Mouse (Mus musculus) adrenal gland (tissue): Measurements from ENCODE around the gene Olfr1048.
"Not testable (repeated sequence)": the region's sequence is repeated elsewhere in the genome, so short reads cannot be mapped to it uniquely, and the experiment has no call there.

Source experiments
- intact Hi-C: fragments of 180-260 bp; cut with DNase I; formaldehyde crosslinking; loops from one replicate; pipeline ENCODE4 v1.15.1; 2025
- long read RNA-seq, 2 experiments: library from polyadenylated mRNA; unstranded; transcript quantifications; one replicate each; pipeline ENCODE4 v2.0.0; 2020; ENCODE audit warnings: borderline replicate concordance in 1 of 2; ENCODE audit not compliant: insufficient replicate concordance in 1 of 2

Olfr1048 gene
- long read RNA-seq, experiment 1: 0 reads
- long read RNA-seq, experiment 2: 0 reads

DNA sequence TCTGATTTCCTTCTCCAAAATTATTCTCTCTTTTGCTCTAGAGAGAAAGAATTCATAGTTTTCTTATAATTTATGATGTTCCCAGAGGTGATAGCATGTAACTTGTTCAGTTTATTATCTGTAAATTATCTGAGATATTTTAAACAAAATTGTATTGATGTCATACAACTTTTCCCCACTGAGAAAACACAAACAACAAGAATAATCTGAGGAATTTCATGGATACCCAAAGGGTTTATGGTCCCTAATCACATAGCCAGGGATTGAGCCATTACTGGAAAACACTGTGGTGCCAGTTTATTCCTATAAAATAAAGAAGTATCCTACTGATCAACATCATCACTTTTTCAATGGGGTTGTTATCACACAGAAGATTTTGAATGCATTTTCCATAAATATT is at the start of gene Olfr1048:
Olfr1048 (minus strand) TSS at position 101 of the 400 bp plus-strand sequence.
- intact Hi-C loops: no loop called here

DNA sequence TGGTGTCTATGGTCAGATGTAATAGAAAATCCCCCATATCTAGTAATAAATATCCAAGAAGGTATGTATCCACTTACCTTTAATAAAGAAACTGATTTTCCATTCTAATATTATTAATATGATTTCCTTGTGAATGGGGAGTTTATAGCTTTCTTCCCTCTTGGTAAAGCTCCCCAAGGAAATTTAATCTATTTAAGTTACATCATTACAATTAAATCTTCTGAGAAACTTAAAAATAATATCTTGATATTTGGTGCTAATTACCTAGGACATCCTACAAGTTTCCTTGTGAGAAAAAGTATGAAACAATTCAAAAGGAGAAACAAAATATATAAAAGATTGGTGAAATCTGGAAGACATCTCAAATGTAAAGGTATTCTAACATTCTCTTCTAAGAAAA is 38.9 kb upstream of the Olfr1048 start, which contains the start of gene Olfr1051:
Olfr1051 (minus strand) TSS at position 101 of the 400 bp plus-strand sequence.
- intact Hi-C loops: not testable (repeated sequence)

DNA sequence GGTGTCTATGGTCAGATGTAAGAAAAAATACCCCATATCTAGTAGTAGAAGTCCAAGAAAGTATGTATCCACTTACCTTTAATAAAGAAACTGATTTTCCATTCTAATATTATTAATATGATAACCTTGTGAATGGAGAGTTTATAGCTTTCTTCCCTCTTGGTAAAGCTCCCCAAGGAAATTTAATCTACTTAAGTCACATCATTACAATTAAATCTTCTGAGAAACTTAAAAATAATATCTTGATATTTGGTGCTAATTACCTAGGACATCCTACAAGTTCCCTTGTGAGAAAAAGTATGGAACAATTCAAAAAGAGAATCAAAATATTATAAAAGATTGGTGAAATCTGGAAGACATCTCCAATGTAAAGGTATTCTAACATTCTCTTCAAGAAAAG is 18.1 kb upstream of the Olfr1048 start, which contains the start of gene Olfr1049:
Olfr1049 (minus strand) TSS at position 101 of the 400 bp plus-strand sequence.
- intact Hi-C loops: not testable (repeated sequence)

DNA sequence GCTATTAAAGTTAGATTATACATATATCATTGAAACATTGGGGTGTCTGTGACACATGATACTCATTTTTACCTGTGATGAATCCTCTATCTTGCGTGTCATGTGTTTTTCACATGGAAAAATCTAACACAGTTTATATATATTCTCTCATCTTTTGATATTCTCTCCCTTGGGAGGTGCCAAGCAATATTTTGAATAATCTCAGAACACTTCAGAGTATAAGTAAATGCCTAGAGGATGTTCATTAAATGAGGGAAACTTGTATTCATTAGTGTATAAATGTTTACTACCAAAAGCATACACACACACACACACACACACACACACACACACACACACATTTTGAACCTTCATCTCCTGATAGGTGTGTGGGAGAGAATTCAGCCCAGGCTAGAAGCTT is 8.8 kb downstream of the Olfr1048 start, which contains the start of gene Olfr1047:
Olfr1047 (minus strand) TSS at position 101 of the 400 bp plus-strand sequence.
- intact Hi-C loops: no loop called here

DNA sequence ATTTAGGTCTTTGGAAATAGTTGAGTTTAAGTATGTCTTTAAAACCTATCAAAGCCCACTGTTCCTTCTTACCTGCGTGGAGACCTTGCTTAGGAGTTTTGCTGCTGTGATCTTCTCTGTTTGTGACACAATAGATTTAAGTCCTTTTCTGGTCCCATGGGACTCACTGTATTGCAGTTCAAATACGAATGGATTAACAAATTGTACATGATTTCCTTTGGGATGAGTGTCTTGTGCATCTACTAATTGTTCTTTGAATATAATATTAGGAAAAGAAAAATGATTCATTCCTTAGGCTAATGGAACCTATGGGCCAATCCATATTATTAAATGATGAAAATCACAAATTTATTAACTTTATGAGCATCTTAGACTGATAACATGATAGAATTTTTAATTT is 20.9 kb downstream of the Olfr1048 start, which contains the start of gene Olfr1046:
Olfr1046 (minus strand) TSS at position 101 of the 400 bp plus-strand sequence.
- intact Hi-C loops: no loop called here

DNA sequence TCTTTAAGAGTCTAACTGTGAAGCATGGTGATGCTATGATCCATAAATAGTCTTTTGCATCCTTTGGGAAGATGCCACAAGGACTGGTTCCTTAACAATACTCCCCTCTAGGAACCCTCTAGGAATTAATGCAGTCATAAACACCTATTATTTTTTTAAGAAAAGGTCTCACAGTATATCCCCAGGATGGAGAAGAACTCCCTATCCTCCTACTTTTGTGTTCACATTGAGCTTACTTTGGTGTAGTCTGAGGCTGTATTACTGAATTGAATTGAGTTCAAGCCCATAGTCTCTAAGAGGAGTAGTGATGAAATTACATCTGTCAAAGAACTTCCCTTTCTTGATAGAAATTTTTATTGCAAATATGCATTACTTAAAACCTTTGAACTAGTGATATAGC is 37.2 kb downstream of the Olfr1048 start, which contains the start of gene Olfr1045:
Olfr1045 (minus strand) TSS at position 101 of the 400 bp plus-strand sequence.
- intact Hi-C loops: no loop called here

DNA sequence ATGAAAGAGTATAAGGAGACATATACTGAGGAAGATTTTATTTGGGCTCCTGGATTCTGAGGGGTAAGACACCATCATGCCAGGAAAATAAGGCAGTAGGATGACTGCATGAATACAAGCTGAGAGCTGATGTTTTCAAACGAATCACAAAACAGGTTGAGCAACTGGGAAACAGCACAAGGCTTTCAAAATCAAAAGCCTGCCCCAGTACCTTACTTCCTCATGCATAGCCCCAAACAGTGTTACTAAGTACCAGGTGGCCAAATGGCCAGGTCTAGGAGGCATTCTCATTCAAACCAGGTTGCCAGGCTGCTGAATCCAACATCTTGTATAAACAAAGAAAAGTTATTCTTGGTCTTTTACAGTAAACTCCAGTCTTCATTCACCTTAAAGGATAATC is 44.2 kb downstream of the Olfr1048 start:
- intact Hi-C loops: no loop called here

DNA sequence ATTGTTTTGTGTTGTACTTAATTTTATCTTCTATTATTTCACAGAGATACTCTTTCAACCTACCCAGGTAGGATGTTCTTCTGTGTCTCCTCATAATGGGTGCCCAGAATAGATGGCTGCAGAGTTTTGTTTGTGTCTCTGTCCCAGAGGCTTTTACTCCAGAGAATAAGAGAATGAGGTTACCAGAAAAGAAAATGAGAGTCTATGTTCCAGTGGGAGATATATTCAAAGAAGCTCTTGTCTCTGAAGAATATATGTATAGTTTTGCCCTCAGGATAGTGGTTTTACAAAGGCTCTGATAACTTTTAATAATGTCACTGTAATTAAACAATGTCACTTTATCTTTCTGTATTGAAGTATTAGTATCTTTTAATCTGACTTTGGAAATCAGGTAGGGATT is 54.5 kb downstream of the Olfr1048 start, which contains the start of gene Olfr52:
Olfr52 (minus strand) TSS at position 101 of the 400 bp plus-strand sequence.
- intact Hi-C loops: no loop called here
